Mouse (Mus musculus) embryonic facial prominence, embryonic 11.5 days (tissue): ENCODE results near the gene Apc2. TPM values are rescaled to one million over a fixed set of nuclear protein-coding genes. Genes with fewer than 3 reads are reported as not detected.

ENCODE experiments used
- ATAC-seq: fragments of 200-750 bp; cut with Nextera tagmentation; replicated peaks from 2 replicates; pipeline ENCODE4 v1.8.0; 2017; ENCODE audit warnings: low read depth; ENCODE audit not compliant: insufficient number of reproducible peaks, low FRiP score, low TSS enrichment
- DNase-seq: peaks from one replicate; pipeline ENCODE4 v3.0.0-alpha.2; 2015; ENCODE audit warnings: low spot score
- H3K27ac ChIP-seq: fragments of 300-500 bp; sonication (generic); replicated peaks from 2 replicates; pipeline ENCODE4 v1.5.1; 2014; ENCODE audit warnings: mild to moderate bottlenecking, low read depth, low read length, control low read depth
- H3K27me3 ChIP-seq: fragments of 300-500 bp; sonication (generic); 2 replicates; pipeline ENCODE4 v1.6.1; 2014; ENCODE audit warnings: mild to moderate bottlenecking, low read length, moderate library complexity, mixed read lengths; ENCODE audit not compliant: control insufficient read depth, insufficient read depth
- H3K36me3 ChIP-seq: fragments of 300-500 bp; sonication (generic); replicated peaks from 2 replicates; pipeline ENCODE4 v1.6.1; 2014; ENCODE audit warnings: low read depth, mild to moderate bottlenecking, low read length, moderate library complexity, mixed read lengths; ENCODE audit not compliant: control insufficient read depth, insufficient read depth
- H3K4me1 ChIP-seq: fragments of 300-500 bp; sonication (generic); 2 replicates; pipeline ENCODE4 v1.6.1; 2014; ENCODE audit warnings: low read length, mixed read lengths; ENCODE audit not compliant: control insufficient read depth, insufficient read depth
- H3K4me2 ChIP-seq: fragments of 300-500 bp; sonication (generic); 2 replicates; pipeline ENCODE4 v1.6.1; 2014; ENCODE audit warnings: low read depth, mild to moderate bottlenecking, control low read depth, low read length, moderate library complexity
- H3K4me3 ChIP-seq: fragments of 300-500 bp; sonication (generic); 2 replicates; pipeline ENCODE4 v1.5.1; 2014; ENCODE audit warnings: low read depth, low read length, control low read depth
- H3K9ac ChIP-seq: fragments of 300-500 bp; sonication (generic); replicated peaks from 2 replicates; pipeline ENCODE4 v1.6.1; 2014; ENCODE audit warnings: mild to moderate bottlenecking, control low read depth, low read length
- H3K9me3 ChIP-seq: fragments of 300-500 bp; sonication (generic); replicated peaks from 2 replicates; pipeline ENCODE4 v1.6.1; 2016; ENCODE audit warnings: mild to moderate bottlenecking, low read length, inconsistent platforms, mixed read lengths; ENCODE audit not compliant: control insufficient read depth
- WGBS: fragments of 180-500 bp; shearing (Covaris S2); extraction: QIAGEN DNeasy Blood & Tissue Kit; methylation state at CpG from one replicate; pipeline ENCODE4 v1.1.7; 2014; 5-methylcytosine and 5-hydroxymethylcytosine counted together
- polyA plus RNA-seq: library from polyadenylated mRNA; unstranded; fragments of >200 nt; fragmentation: Nextera tagmentation; extraction: Ambion mirVana; gene quantifications from 2 replicates; pipeline ENCODE4 v1.2.1, GENCODE M21; 2014

The Apc2 gene
- polyA plus RNA-seq, 1 experiment from 2014 or later: 11.0 TPM

DNA sequence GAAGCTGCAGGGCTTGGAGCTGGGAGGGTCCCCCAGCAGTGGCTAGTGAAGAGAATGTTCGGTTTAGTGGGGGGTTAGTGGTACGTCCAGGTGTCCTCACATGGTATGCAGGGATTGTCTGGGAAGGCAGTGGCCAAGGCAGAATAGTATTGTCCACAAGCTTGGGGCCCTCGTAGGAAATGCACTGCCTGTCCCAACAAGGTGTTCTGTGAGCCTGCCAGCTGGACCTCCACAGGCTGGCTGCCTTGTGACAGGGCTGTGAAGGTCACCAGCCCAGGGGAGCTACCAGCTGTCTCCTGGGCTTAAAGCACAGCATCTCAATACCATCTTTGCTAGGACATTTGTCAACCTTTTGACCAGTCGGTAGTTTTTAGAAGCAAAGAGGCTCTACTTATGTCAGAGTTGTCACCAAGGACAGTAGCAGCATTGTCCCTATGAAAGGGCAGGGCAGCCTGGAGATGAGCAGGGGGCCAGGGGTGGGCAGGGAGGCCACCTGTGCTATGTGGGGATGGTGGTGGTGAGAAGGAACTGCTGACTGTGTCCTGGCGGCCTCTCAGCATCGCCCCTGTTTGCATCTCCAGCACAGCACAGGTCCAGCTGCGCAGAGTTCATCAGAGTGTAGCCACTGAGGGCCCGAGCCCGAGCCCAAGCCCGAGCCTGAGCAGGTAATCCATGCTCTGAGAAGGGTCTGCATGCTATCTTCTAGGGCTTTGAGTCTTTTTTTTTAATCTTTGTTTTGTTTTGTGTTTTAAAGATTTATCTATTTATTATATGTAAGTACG is 43.1 kb upstream of the Apc2 start:
- H3K4me3 ChIP-seq: no peak overlapping the region
- H3K4me1 ChIP-seq: no peaks in the 10 kb centered on the region; the same call in 1 of the 2 replicates
- no peak overlapping the region for H3K9ac ChIP-seq
- H3K9me3 ChIP-seq: no peaks in the 10 kb centered on the region
- peaks cover 6% of the 10 kb centered on the region for H3K36me3 ChIP-seq
- no peak overlapping the region for H3K27ac ChIP-seq
- 91% methylated on average over 11 of the region's 11 CpGs for WGBS
- DNase-seq (no peak), ATAC-seq (no peak)
- H3K27me3 ChIP-seq: no peaks in the 10 kb centered on the region
- no peak overlapping the region for H3K4me2 ChIP-seq

DNA sequence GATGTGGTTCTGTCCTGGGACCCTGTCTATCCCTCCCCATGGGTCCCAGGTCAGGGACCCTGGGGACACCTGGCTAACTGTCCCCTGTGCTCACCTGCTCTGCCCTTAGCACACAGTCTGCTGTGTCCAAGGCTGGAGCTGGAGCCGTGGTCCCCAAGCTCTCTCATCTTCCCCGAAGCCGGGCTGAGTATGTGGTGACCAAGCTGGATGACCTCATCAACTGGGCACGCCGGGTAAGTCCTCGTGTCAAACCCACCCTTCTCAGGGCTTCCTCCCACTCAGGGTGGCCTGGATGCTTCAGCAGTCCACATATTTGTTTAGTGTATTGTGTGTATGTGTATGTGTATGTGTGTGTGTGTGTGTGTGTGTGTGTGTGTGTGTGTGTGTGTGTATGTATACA is 42.2 kb upstream of the Apc2 start:
- Histone ChIP-seq H3K36me3 (peaks cover 9% of the 10 kb centered on the region), H3K27ac (no peak overlapping the region), H3K9ac (no peak overlapping the region), H3K4me3 (no peak overlapping the region), H3K27me3 (no peaks in the 10 kb centered on the region), H3K9me3 (no peaks in the 10 kb centered on the region), H3K4me1 (no peaks in the 10 kb centered on the region; the same call in 1 of the 2 replicates), H3K4me2 (no peak overlapping the region)
- 90% methylated on average over 6 of the region's 6 CpGs for WGBS
- ATAC-seq: no peak
- no peak for DNase-seq

DNA sequence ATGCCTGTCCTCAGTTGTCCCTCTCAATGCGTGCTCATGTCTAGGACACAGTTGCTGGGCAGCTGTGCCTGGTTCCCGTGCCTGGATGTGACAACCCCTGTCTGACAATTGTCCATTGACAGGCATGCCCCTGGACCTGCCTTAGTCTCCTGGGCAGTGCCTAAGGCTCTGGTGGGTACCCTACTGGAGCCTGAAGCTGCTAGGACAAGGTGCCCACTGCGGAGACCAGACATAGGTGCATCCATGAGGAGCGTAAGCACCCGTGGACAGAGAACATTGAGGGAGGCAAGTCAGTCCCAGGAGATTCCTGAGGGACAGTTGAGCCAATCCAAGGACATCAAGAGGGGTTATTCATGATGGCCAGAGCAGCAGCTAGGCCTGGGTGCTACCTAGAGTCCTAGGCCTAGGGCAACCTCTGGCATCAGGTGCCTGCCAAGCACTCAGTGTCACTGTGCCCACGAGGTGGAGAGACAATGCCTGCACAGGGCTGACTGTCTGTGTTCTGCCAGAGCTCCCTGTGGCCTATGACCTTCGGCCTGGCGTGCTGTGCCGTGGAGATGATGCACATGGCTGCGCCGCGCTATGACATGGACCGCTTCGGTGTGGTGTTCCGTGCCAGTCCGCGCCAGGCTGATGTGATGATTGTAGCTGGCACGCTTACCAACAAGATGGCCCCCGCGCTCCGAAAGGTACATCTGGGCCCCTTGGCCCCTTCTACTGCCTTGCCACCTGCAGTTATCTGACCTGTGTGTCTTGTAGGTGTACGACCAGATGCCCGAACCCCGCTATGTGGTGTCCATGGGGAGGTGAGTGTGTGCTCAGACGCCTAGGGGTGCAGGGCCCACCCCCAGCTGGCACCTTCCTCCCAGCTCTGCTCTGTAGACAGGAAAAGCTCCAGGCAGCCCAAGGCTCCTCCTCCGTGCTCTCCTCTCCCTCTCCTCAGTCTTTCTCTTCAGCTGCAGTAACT is 41.2 kb upstream of the Apc2 start:
- WGBS: 92% methylated on average over 26 of the region's 26 CpGs
- no peak overlapping the region for H3K27ac ChIP-seq
- no peak overlapping the region for H3K4me2 ChIP-seq
- H3K4me3 ChIP-seq: no peak overlapping the region
- ATAC-seq: no peak
- no peak overlapping the region for H3K9ac ChIP-seq
- no peaks in the 10 kb centered on the region for H3K27me3 ChIP-seq
- H3K9me3 ChIP-seq: no peaks in the 10 kb centered on the region
- no peak for DNase-seq
- H3K36me3 ChIP-seq: peaks cover 11% of the 10 kb centered on the region
- peaks cover under 1% of the 10 kb centered on the region for H3K4me1 ChIP-seq

DNA sequence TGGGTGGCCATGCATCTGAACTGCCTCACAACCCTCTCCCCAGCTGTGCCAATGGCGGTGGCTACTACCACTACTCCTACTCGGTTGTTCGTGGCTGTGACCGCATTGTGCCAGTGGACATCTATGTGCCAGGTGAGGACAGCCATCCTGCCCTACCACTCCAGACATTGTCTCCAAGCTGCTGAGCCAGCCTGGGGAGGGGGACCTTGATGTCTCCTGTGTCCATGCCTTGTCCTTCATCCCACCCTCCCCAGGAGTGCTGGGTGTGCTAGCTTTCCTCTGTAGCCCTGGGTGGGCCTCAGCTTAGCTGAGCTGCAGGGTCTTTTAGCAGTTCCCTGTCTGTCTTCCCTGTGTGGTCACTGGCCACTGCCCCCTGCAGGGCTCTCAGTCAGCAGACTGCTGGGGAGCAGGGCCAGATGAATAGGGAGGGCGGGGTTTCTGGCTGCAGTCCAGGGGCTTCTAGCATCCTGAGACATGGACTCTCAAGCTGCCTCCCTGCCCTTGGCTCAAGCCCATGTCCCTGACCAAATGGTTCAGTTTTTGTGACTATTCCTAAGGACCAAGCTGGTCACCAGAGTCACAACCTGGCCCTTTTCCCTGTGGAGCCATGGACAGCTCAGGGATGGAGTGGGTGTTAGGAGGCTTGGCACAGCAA is 39.8 kb upstream of the Apc2 start:
- DNase-seq (no peak), ATAC-seq (no peak)
- Histone ChIP-seq H3K27ac (no peak overlapping the region), H3K9ac (no peak overlapping the region), H3K36me3 (peaks cover 11% of the 10 kb centered on the region), H3K27me3 (no peaks in the 10 kb centered on the region), H3K4me2 (no peak overlapping the region), H3K9me3 (no peaks in the 10 kb centered on the region), H3K4me1 (peaks cover 9% of the 10 kb centered on the region), H3K4me3 (no peak overlapping the region)
- 84% methylated on average over 5 of the region's 5 CpGs for WGBS

DNA sequence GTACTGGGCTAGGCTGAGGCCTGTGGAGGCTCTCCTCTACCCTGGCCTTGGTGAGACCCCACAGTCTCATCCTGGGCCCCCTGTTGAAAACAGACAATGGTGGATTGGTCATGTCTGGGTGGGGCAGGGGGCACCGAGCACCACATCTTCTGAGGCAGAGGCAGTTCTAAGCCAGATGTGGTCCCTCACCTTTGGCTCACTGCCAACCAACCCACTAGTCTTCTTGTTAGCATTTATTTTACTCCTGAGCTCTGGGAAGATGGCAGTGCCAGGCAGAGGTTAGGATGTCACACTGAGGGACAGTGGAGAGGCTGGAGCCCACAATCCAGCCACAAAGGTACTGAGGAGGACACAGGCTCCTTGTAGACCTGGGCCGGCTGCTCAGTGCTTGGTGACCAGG is 37.8 kb upstream of the Apc2 start:
- no peaks in the 10 kb centered on the region for H3K27me3 ChIP-seq
- no peak for ATAC-seq
- H3K4me1 ChIP-seq: peaks cover 9% of the 10 kb centered on the region
- H3K4me2 ChIP-seq: no peak overlapping the region
- DNase-seq: no peak
- H3K9me3 ChIP-seq: no peaks in the 10 kb centered on the region
- H3K27ac ChIP-seq: no peak overlapping the region
- H3K9ac ChIP-seq: no peak overlapping the region
- H3K4me3 ChIP-seq: no peak overlapping the region
- 81% methylated on average over 2 of the region's 2 CpGs for WGBS
- H3K36me3 ChIP-seq: peaks cover 11% of the 10 kb centered on the region

DNA sequence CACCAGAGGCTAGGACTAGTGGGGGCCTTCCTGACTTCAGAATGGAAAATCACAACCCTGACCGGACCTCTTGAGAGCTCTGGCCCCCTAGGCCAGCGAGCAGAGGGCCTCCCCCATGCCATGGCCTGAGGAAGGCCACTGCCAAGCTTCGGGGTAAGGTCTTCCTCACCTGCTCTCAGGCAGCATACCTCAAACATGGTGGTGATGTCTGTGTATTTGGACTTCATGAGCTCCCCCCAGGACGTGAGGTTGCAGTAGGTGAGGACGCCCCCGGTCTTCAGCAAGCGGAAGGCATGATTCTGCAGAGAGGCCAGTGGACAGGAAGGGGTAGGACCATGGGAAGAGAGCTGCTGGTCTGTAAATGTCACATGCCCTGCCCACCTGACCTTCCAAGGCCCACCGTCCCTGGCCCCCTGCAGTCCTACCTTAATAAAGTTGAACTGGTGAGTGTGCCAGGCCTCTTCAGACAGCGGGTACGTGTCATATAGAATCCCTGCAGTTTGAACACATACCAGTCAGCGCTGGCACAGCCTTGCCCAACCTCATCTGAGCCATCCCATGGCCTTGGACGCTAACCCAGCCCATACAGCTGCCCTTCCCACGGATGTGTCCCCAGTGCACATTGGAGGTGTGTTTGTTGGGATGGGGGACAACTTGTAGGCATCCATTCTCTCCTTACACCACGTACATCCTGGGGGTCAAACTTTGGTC is 36.9 kb upstream of the Apc2 start:
- H3K4me2 ChIP-seq: no peak overlapping the region
- no peak overlapping the region for H3K9ac ChIP-seq
- ATAC-seq (no peak), DNase-seq (no peak)
- no peaks in the 10 kb centered on the region for H3K9me3 ChIP-seq
- peaks cover 9% of the 10 kb centered on the region for H3K4me1 ChIP-seq
- no peak overlapping the region for H3K27ac ChIP-seq
- H3K36me3 ChIP-seq: peaks cover 11% of the 10 kb centered on the region
- WGBS: 87% methylated on average over 14 of the region's 14 CpGs
- H3K4me3 ChIP-seq: no peak overlapping the region; the same call in 1 of the 2 replicates
- no peaks in the 10 kb centered on the region for H3K27me3 ChIP-seq

DNA sequence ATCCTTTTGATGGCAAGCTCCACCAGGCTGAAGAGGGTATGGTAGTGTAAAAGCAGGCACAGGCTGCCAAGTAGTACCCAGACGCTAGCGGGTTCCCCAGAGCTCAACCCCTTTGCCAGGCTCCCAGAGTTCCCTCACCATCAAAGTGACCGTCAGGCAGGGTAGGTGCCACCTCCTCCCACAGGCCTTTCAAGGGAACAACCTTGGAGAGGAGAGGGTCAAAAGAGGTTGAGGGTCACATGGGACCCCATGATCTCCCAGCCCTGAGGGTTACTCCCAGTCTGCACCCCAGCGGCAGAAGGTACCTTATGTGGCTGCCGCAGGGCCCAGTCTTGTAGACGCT is 36.3 kb upstream of the Apc2 start:
- H3K4me1 ChIP-seq: peaks cover 9% of the 10 kb centered on the region
- H3K27ac ChIP-seq: no peak overlapping the region
- no peak for ATAC-seq
- 79% methylated on average over 6 of the region's 6 CpGs for WGBS
- H3K4me2 ChIP-seq: peak overlapping the region; percentile 90
- peaks cover 11% of the 10 kb centered on the region for H3K36me3 ChIP-seq
- H3K4me3 ChIP-seq: no peak overlapping the region; the same call in none of the 2 replicates
- H3K9ac ChIP-seq: no peak overlapping the region
- no peak for DNase-seq
- H3K9me3 ChIP-seq: no peaks in the 10 kb centered on the region
- H3K27me3 ChIP-seq: no peaks in the 10 kb centered on the region
